Mouse (Mus musculus) midbrain, embryonic 16.5 days (tissue): ENCODE measurements around the gene Tubgcp5. TPM values are rescaled to one million over a fixed set of nuclear protein-coding genes. Genes with fewer than 3 reads are reported as not detected.
A peak's percentile ranks its signal among the peaks of the same experiment; 100 is the strongest.
"Not testable (repeated sequence)": the region's sequence is repeated elsewhere in the genome, so short reads cannot be mapped to it uniquely, and the experiment has no call there.

ENCODE experiments used
- ATAC-seq: fragments of 200-750 bp; cut with Nextera tagmentation; 2 replicates; pipeline ENCODE4 v1.8.0; 2017; ENCODE audit warnings: moderate TSS enrichment
- H3K27ac ChIP-seq: fragments of 300-500 bp; sonication (generic); 2 replicates; pipeline ENCODE4 v1.5.1; 2014; ENCODE audit warnings: mild to moderate bottlenecking, low read length, mixed read lengths
- H3K27me3 ChIP-seq: fragments of 300-500 bp; sonication (generic); 2 replicates; pipeline ENCODE4 v1.6.1; 2014; ENCODE audit warnings: low read depth, low read length, mixed read lengths; ENCODE audit not compliant: control insufficient read depth, insufficient read depth
- H3K36me3 ChIP-seq: fragments of 300-500 bp; sonication (generic); 2 replicates; pipeline ENCODE4 v1.6.1; 2014; ENCODE audit warnings: mild to moderate bottlenecking, low read length, moderate library complexity, mixed read lengths; ENCODE audit not compliant: control insufficient read depth, insufficient read depth
- H3K4me1 ChIP-seq: fragments of 300-500 bp; sonication (generic); 2 replicates; pipeline ENCODE4 v1.6.1; 2014; ENCODE audit warnings: mild to moderate bottlenecking, low read length, mixed read lengths; ENCODE audit not compliant: control insufficient read depth, insufficient read depth
- H3K4me2 ChIP-seq: fragments of 300-500 bp; sonication (generic); 2 replicates; pipeline ENCODE4 v1.6.1; 2014; ENCODE audit warnings: mild to moderate bottlenecking, low read length, mixed read lengths
- H3K4me3 ChIP-seq: fragments of 300-500 bp; sonication (generic); 2 replicates; pipeline ENCODE4 v1.5.1; 2014; ENCODE audit warnings: low read depth, mild to moderate bottlenecking, low read length, moderate library complexity, mixed read lengths
- H3K9ac ChIP-seq: fragments of 300-500 bp; sonication (generic); 2 replicates; pipeline ENCODE4 v1.6.1; 2014; ENCODE audit warnings: low read depth, low read length, mixed read lengths
- H3K9me3 ChIP-seq: fragments of 300-500 bp; sonication (generic); replicated peaks from 2 replicates; pipeline ENCODE4 v1.6.1; 2014; ENCODE audit warnings: mild to moderate bottlenecking, low read length, mixed read lengths; ENCODE audit not compliant: control insufficient read depth, poor library complexity, severe bottlenecking
- WGBS: fragments of 180-500 bp; shearing (Covaris S2); extraction: QIAGEN DNeasy Blood & Tissue Kit; methylation state at CpG from one replicate; pipeline ENCODE4 v1.1.7; 2014; 5-methylcytosine and 5-hydroxymethylcytosine counted together
- polyA plus RNA-seq: library from polyadenylated mRNA; unstranded; fragments of >200 nt; fragmentation: Nextera tagmentation; extraction: Ambion mirVana; gene quantifications from 2 replicates; pipeline ENCODE4 v1.2.1, GENCODE M21; 2015

The Tubgcp5 gene
- 39.7 and 42.9 TPM in 2 replicates for polyA plus RNA-seq

DNA sequence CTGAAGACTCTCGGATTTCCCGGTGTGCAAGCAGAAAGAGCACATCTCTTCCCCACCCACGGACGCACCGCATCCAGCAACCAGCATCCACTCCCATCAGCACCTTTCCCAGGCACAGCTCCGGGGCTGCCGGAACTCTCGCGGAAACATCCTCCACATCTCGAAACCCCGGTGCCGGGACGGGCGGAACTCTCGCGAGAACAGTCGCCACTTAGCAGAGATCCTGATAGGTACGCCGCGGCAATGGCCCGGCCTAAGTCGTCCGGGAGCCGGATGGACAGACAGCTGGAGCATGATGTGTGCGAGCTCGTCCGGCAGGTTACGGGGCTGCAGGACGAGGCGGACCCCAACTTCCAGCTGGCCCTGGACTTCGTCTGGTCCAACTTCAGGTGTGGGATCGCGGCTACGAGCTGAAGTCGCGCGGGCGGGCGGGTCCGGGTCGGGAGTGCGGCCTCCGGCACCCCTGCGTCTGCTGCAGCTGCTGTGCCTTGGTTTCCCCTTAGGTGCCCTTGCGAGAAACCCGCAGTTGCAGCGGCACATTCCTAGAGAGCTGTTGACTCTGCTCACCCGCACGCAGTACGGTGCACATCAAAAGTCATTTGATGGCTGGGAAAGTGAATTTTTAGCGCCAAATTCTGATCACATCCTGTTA lies at the start of gene Tubgcp5:
Tubgcp5 (plus strand) TSS at position 203 of the 652 bp plus-strand sequence.
- Histone ChIP-seq H3K9ac (peak within 1 kb of the TSS; percentile 90), H3K36me3 (peaks cover 9% of the 10 kb centered on the region), H3K27me3 (no peaks in the 10 kb centered on the region), H3K4me3 (peak within 1 kb of the TSS; percentile 59), H3K4me2 (peak within 1 kb of the TSS; percentile 79), H3K4me1 (peaks cover 11% of the 10 kb centered on the region), H3K9me3 (no peaks in the 10 kb centered on the region), H3K27ac (peak within 1 kb of the TSS; percentile 82)
- ATAC-seq = peak; percentile 100
- WGBS = 0% methylated on average over 51 of the region's 51 CpGs

DNA sequence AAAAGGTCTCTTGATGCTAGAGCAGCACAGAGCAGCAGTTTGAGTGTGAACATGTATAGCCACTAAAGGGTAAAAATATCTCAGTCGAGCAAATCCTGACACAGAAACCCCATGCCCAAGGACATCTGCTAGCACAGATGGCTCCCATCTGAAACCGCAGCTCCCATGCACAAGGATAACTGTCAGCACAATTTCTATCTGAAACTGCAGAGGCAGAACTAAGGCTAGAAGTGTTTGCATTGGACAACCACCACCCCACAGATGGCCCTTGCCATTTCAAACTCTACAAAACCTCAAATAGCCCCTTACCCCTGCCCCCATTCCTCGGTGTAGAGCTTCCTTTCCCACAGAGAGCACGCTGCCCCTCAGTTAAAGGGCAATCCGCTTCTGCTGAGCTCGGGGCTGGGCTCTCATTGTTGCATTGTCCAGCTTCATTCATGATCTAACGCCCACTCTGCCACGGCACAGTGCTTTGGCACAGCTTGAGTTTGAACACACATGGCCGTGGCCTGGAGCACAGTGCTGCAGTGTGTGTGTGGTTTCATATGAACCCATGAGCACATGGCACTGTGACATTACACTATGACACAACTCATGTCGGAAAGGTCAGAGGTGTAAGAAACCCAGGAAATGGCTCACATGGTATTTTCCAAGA lies 49.3 kb upstream of the Tubgcp5 start:
- Histone ChIP-seq H3K36me3 (no peaks in the 10 kb centered on the region), H3K27me3 (no peaks in the 10 kb centered on the region), H3K4me2 (no peak overlapping the region), H3K4me1 (no peaks in the 10 kb centered on the region), H3K9ac (no peak overlapping the region), H3K4me3 (no peak overlapping the region), H3K9me3 (no peaks in the 10 kb centered on the region), H3K27ac (no peak overlapping the region)
- no peak for ATAC-seq
- 28% methylated on average over 10 of the region's 10 CpGs for WGBS

GRCm38 (mm10) chr7:55750841-55751240 lies 43.1 kb upstream of the Tubgcp5 start:
- H3K4me2 ChIP-seq = no peak overlapping the region
- ATAC-seq = no peak
- H3K9me3 ChIP-seq = no peaks in the 10 kb centered on the region
- no peak overlapping the region for H3K27ac ChIP-seq
- no peaks in the 10 kb centered on the region for H3K4me1 ChIP-seq
- no peak overlapping the region for H3K4me3 ChIP-seq
- no peaks in the 10 kb centered on the region for H3K36me3 ChIP-seq
- no peaks in the 10 kb centered on the region for H3K27me3 ChIP-seq
- H3K9ac ChIP-seq = no peak overlapping the region
- 78% methylated on average over 3 of the region's 3 CpGs for WGBS

- Histone ChIP-seq H3K4me2 (no peak overlapping the region), H3K4me1 (no peaks in the 10 kb centered on the region), H3K9ac (no peak overlapping the region), H3K27me3 (no peaks in the 10 kb centered on the region), H3K4me3 (no peak overlapping the region), H3K36me3 (no peaks in the 10 kb centered on the region), H3K27ac (no peak overlapping the region), H3K9me3 (no peaks in the 10 kb centered on the region)
- 31% methylated on average over 3 of the region's 3 CpGs for WGBS
- ATAC-seq = no peak
Measured at GRCm38 (mm10) chr7:55759346-55759745, 34.6 kb upstream of the Tubgcp5 start.

- Histone ChIP-seq H3K4me1 (no peaks in the 10 kb centered on the region), H3K9me3 (no peaks in the 10 kb centered on the region), H3K36me3 (no peaks in the 10 kb centered on the region), H3K4me3 (no peak within 1 kb of the TSS), H3K9ac (no peak within 1 kb of the TSS), H3K27me3 (no peaks in the 10 kb centered on the region), H3K27ac (no peak within 1 kb of the TSS), H3K4me2 (no peak within 1 kb of the TSS)
- no peak for ATAC-seq
- WGBS = 39% methylated on average over 3 of the region's 3 CpGs
Measured at GRCm38 (mm10) chr7:55767926-55768325, 26.0 kb upstream of the Tubgcp5 start, which contains the start of gene Siglech. Gene Siglech, plus strand, starts transcription at chr7:55768178.

GRCm38 (mm10) chr7:55780011-55780410 lies 13.9 kb upstream of the Tubgcp5 start:
- no peaks in the 10 kb centered on the region for H3K9me3 ChIP-seq
- no peak overlapping the region for H3K4me3 ChIP-seq
- H3K4me2 ChIP-seq = no peak overlapping the region
- H3K36me3 ChIP-seq = no peaks in the 10 kb centered on the region
- ATAC-seq = no peak
- no peaks in the 10 kb centered on the region for H3K4me1 ChIP-seq
- H3K27ac ChIP-seq = no peak overlapping the region
- no peak overlapping the region for H3K9ac ChIP-seq
- 58% methylated on average over 4 of the region's 4 CpGs for WGBS
- H3K27me3 ChIP-seq = no peaks in the 10 kb centered on the region

DNA sequence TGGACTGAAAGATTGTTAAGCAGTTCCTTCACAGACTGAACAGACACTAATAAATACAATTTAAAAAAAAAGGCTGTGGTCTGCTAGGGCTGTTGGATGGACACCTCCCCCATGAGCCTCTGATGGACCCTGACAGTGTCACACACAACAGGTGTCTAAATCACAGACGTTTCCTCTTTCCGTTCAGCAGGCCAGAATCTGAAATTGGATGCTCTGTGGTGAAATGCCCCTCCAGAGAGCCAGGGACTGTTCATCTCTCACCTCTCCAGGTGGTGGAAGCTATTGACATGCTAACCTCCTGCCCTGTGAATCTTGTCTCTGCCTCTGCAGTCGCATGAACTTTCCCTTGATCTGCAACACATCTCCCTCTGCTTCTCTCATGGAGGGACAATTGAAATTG lies 11.5 kb upstream of the Tubgcp5 start:
- no peaks in the 10 kb centered on the region for H3K4me1 ChIP-seq
- no peak overlapping the region for H3K4me3 ChIP-seq
- H3K36me3 ChIP-seq = no peaks in the 10 kb centered on the region
- no peaks in the 10 kb centered on the region for H3K9me3 ChIP-seq
- H3K9ac ChIP-seq = no peak overlapping the region
- no peak overlapping the region for H3K27ac ChIP-seq
- 70% methylated on average over 3 of the region's 3 CpGs for WGBS
- no peak for ATAC-seq
- no peaks in the 10 kb centered on the region for H3K27me3 ChIP-seq
- H3K4me2 ChIP-seq = no peak overlapping the region

GRCm38 (mm10) chr7:55784580-55784979 lies 9.4 kb upstream of the Tubgcp5 start:
- WGBS = 87% methylated on average over 3 of the region's 3 CpGs
- Histone ChIP-seq H3K27ac (no peak overlapping the region), H3K9ac (no peak overlapping the region), H3K9me3 (no peaks in the 10 kb centered on the region), H3K36me3 (no peaks in the 10 kb centered on the region), H3K4me1 (no peaks in the 10 kb centered on the region), H3K4me3 (no peak overlapping the region), H3K27me3 (no peaks in the 10 kb centered on the region), H3K4me2 (no peak overlapping the region)
- no peak for ATAC-seq

DNA sequence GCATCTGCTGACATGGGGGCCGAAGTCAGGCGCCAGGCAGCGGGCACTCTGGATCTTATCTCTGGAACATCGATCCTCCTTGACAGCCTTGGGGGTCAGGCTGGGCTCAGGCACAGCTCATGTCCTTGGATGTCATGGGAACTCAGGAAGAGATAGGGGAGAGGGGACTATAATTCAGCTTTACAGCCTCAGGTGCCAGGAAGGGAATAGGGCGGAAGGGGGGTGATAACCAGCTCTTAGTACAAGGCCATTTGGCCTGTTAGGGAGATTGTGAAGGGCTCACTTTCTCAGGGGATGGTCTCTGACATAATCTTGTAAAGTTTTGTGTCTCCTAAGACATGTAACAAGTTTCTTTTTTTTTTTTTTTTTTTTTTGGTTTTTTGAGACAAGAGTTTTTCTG lies 3.4 kb upstream of the Tubgcp5 start:
- H3K9ac ChIP-seq, H3K27me3 ChIP-seq, H3K27ac ChIP-seq, ATAC-seq, H3K36me3 ChIP-seq, H3K9me3 ChIP-seq, H3K4me3 ChIP-seq, H3K4me2 ChIP-seq: not testable (repeated sequence)
- H3K4me1 ChIP-seq = peaks cover 11% of the 10 kb centered on the region
- WGBS = 85% methylated on average over 5 of the region's 5 CpGs
